18 mouse cellular contexts compared by ENCODE assay signal in genomic region chr7:99993159-99993558, GRCm38 (mm10). TPM values are rescaled to one million over a fixed set of nuclear protein-coding genes. Genes with fewer than 3 reads are reported as not detected.
"Had no signal": no experiment of that assay in that cellular context is flagged by ENCODE, and none has a peak within 500 bp of the region (broad histone marks: within the 10 kb centered on the region; RNA-seq: fewer than 3 reads in every experiment).

No protein-coding gene starts in this region.

- H3K27me3 ChIP-seq: neural tube, embryonic 13.5 days; neural tube, embryonic 15.5 days; stomach, embryonic 15.5 days had no signal

- H3K27ac ChIP-seq: neural tube, embryonic 13.5 days; neural tube, embryonic 15.5 days; stomach, embryonic 15.5 days; stomach, postnatal 0 days had no signal

- H3K4me2 ChIP-seq: neural tube, embryonic 13.5 days; neural tube, embryonic 15.5 days; stomach, embryonic 15.5 days had no signal

- H3K36me3 ChIP-seq: neural tube, embryonic 13.5 days; neural tube, embryonic 15.5 days; stomach, embryonic 15.5 days had no signal

- H3K9me3 ChIP-seq: neural tube, embryonic 13.5 days; neural tube, embryonic 15.5 days; stomach, embryonic 15.5 days had no signal

- H3K4me3 ChIP-seq: neural tube, embryonic 13.5 days; neural tube, embryonic 15.5 days; stomach, embryonic 15.5 days had no signal

- H3K4me1 ChIP-seq: neural tube, embryonic 13.5 days; neural tube, embryonic 15.5 days; stomach, embryonic 15.5 days had no signal

- DNase-seq: retina, postnatal 1 day; right cerebral cortex, adult 18-20 months; right cerebral cortex, postnatal 14 days; right cerebral cortex, postnatal 25 days; right cerebral cortex, postnatal 4 days; spleen, adult 18-20 months; thymus, adult 18-20 months; thymus, adult 2 months; thymus, postnatal 14 days; thymus, postnatal 25 days; thymus, postnatal 36 days; thymus, postnatal 4 days had no signal

- H3K9ac ChIP-seq: neural tube, embryonic 13.5 days; neural tube, embryonic 15.5 days; stomach, embryonic 15.5 days had no signal

RNA-seq across cellular contexts. Expression of gene Chrdl2, which starts 12.8 kb away (rescaled TPM):
- total RNA-seq: neutrophil, adult 5-6 weeks had no signal
- polyA plus RNA-seq: thymus, postnatal 0 days had no signal
